Mouse (Mus musculus) stomach, embryonic 16.5 days (tissue): ENCODE measurements around the gene Ptpn1. TPM values are rescaled to one million over a fixed set of nuclear protein-coding genes. Genes with fewer than 3 reads are reported as not detected.

Experiments used
- ATAC-seq: fragments of 200-750 bp; cut with Nextera tagmentation; 2 replicates; pipeline ENCODE4 v1.8.0; 2017; ENCODE audit warnings: moderate number of reproducible peaks, moderate TSS enrichment; ENCODE audit not compliant: insufficient read depth, low FRiP score
- H3K27ac ChIP-seq: fragments of 300-500 bp; sonication (generic); 2 replicates; pipeline ENCODE4 v1.5.1; 2014; ENCODE audit warnings: low read length
- H3K27me3 ChIP-seq: fragments of 300-500 bp; sonication (generic); 2 replicates; pipeline ENCODE4 v1.6.1; 2014; ENCODE audit warnings: low read length, control low read depth, mixed read lengths; ENCODE audit not compliant: control insufficient read depth, insufficient read depth
- H3K36me3 ChIP-seq: fragments of 300-500 bp; sonication (generic); 2 replicates; pipeline ENCODE4 v1.6.1; 2014; ENCODE audit warnings: low read length; ENCODE audit not compliant: control insufficient read depth, insufficient read depth
- H3K4me1 ChIP-seq: fragments of 300-500 bp; sonication (generic); 2 replicates; pipeline ENCODE4 v1.6.1; 2014; ENCODE audit warnings: low read length, control low read depth, mixed read lengths; ENCODE audit not compliant: control insufficient read depth, insufficient read depth
- H3K4me2 ChIP-seq: fragments of 300-500 bp; sonication (generic); 2 replicates; pipeline ENCODE4 v1.6.1; 2014; ENCODE audit warnings: low read depth, low read length, mixed read lengths
- H3K4me3 ChIP-seq: fragments of 300-500 bp; sonication (generic); replicated peaks from 2 replicates; pipeline ENCODE4 v1.5.1; 2014; ENCODE audit warnings: mild to moderate bottlenecking, low read length
- H3K9ac ChIP-seq: fragments of 300-500 bp; sonication (generic); 2 replicates; pipeline ENCODE4 v1.6.1; 2014; ENCODE audit warnings: low read length
- H3K9me3 ChIP-seq: fragments of 300-500 bp; sonication (generic); replicated peaks from 2 replicates; pipeline ENCODE4 v1.6.1; 2016; ENCODE audit warnings: low read length, control low read depth; ENCODE audit not compliant: control insufficient read depth
- WGBS: fragments of 180-500 bp; shearing (Covaris S2); extraction: QIAGEN DNeasy Blood & Tissue Kit; methylation state at CpG from one replicate; pipeline ENCODE4 v1.1.7; 2014; 5-methylcytosine and 5-hydroxymethylcytosine counted together
- polyA plus RNA-seq: library from polyadenylated mRNA; unstranded; fragments of >200 nt; fragmentation: Nextera tagmentation; extraction: Ambion mirVana; gene quantifications from 2 replicates; pipeline ENCODE4 v1.2.1, GENCODE M21; 2015

Gene Ptpn1
- polyA plus RNA-seq, 1 experiment from 2014 or later, result 51.3 TPM

DNA sequence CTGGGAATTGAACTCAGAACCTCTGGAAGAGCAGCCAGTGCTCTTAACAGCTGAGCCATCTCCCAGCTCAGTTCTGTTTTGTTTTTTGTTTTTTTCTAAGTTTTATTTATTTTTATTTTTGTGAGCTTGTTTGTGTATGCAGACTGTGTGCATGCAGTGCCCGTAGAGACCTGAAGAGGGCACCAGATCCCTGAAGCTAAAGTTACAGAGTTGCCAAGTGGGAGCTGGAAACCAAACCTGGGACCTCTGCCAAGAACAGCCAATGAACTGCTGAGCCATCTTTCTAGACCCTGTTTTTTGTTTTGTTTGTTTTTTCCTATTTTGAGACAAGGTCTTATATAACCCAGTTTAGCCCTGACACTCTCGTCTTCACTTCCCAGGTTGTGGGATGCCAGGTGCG, 96.5 kb downstream of the Ptpn1 start:
- Histone ChIP-seq H3K9ac (no peak overlapping the region), H3K4me1 (peaks cover 21% of the 10 kb centered on the region), H3K9me3 (peaks cover 8% of the 10 kb centered on the region; the same call in 1 of the 2 replicates), H3K27ac (no peak overlapping the region), H3K36me3 (no peaks in the 10 kb centered on the region), H3K4me2 (no peak overlapping the region), H3K27me3 (no peaks in the 10 kb centered on the region), H3K4me3 (no peak overlapping the region)
- ATAC-seq, result no peak
- WGBS, result 97% methylated on average over 3 of the region's 3 CpGs

Other genes starting within 250 kb of the Ptpn1 start
- 0.69 and 0.92 TPM in 2 replicates for gene Cebpb, start 243.1 kb upstream of the Ptpn1 start, polyA plus RNA-seq
- 35.7 and 36.8 TPM in 2 replicates for gene Tmem189, start 242.2 kb upstream of the Ptpn1 start, polyA plus RNA-seq
- gene Ripor3, start 78.6 kb downstream of the Ptpn1 start, polyA plus RNA-seq, result 3.5 and 3.6 TPM in 2 replicates
- gene Pard6b, start 148.9 kb downstream of the Ptpn1 start, polyA plus RNA-seq, result 8.3 TPM in 2 replicates